Mouse (Mus musculus) bone marrow, adult 2 months (tissue): ENCODE results near the gene Jaml.

Experiments
- CTCF ChIP-seq: fragments of 200-500 bp; IDR thresholded peaks from 2 replicates; pipeline ENCODE4 v1.5.1; 2011; ENCODE audit warnings: low read length, control low read depth; ENCODE audit not compliant: control insufficient read depth, insufficient read depth
- POLR2A ChIP-seq: fragments of 200-500 bp; IDR thresholded peaks from 2 replicates; pipeline ENCODE4 v1.6.1; 2011; ENCODE audit warnings: low read depth, mild to moderate bottlenecking, control low read depth, low read length, borderline replicate concordance; ENCODE audit not compliant: control insufficient read depth

DNA sequence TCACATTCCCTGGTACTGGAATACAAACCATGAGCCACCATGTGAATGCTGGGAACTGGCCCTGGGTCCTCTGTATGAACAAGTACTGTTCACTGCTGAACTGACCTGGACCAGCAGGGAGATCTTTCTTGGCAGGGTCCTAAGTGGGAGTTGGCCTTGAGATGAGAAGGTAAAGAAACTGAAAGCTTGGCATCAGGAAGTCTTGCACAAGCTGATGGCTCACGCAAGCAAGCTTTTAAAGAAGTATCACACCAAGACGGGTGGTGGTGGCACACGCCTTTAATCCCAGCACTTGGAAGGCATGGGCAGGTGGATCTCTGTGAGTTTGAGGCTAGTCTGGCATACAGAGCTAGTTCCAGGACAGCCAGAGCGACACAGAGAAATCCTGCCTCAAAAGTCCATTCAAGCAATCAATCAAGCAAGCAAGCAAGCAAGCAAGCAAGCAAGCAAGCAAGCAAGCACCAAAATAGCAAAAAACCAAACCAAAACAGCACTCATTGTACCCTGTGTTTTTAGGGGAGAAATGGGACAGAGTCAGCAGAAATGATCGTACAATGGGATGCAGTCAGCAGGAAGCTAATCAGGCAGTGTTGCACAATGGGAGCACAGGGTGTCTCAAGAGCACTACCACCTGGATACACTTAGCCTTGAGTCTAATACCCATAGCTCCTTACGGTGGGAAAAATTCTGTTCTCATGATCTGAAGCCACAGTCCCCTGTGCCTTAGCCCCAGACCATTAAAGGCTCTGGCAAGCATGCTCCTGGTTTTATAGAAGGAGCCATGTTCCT is 16.4 kb downstream of the Jaml start:
- TF ChIP-seq CTCF (no peak), POLR2A (no peak)
